Mouse (Mus musculus) ovary, postnatal 10 days (tissue): Measurements from ENCODE around the gene Cacna2d4.
"Not testable (repeated sequence)": the region's sequence is repeated elsewhere in the genome, so short reads cannot be mapped to it uniquely, and the experiment has no call there.

Source experiments
- DNase-seq: peaks from one replicate; pipeline ENCODE4 v3.0.0; 2022; ENCODE audit warnings: low spot score

Gene Cacna2d4

DNA sequence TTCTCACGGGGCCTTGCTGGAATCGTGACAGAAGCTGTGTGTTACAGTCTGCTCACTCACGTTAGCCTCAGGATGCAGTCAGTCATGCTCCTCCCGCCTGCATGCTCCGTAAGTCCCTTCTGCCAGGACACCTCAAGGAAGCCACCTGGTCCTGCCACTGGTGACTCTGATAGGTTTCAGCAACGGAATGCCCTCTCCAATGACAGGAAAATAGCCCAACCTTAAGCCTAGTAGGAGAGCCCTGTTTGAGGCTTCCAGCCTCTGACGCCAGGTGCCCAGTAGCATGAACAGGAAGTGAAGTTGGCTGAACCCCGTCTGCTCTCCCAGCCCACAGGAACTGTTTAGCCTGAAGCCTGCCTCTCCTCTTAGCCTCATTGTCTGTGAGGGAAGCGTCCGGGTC lies 109.9 kb downstream of the Cacna2d4 start:
- DNase-seq, result no peak

DNA sequence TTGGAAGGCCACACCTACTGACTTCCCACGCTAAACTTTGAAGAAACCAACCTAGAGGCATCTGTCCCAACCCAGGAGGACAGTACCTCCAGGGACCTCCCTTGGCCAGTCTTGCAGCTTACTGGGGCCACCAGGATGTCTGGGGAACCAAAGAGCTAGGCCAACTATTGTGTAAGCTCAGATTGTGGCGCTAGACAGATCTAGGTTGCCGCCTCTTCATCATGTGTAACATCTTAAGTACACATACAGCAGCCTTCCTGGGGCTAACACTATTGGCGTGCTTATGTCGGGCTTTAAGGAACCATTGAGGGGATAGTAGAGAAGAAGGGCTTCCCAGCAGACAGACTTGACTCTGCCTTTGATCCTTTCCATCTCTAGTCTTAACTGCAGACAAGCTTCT lies 111.5 kb downstream of the Cacna2d4 start:
- no peak for DNase-seq

- peak; percentile 65 for DNase-seq
These were observed 111.9 kb downstream of the Cacna2d4 start for GRCm38 (mm10) chr6:119348234-119348633.

DNA sequence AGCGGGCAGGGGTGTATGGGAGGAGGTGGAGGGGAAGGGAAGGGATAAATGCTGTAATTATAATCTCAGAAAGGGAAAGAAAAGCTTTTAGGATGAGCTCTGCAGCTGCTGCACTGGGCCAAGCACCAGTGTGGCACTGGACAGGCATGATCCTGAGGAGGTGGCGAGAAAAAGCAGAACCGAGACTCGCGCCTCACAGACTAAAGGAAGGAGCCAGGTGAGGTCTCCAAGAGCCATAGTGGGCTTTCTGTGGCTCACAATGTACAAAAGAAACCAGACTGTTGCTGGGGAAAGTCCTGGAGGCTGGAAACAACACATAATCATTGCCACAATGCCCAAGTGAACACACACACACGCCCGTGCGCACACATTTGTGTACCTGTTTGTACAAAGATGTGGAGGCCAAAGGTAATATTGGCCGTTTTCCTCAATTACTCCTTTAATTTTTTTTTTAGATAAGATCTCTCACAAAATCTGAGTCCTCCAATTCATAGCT lies 114.4 kb downstream of the Cacna2d4 start:
- DNase-seq, result no peak

GRCm38 (mm10) chr6:119351656-119352055 lies 115.3 kb downstream of the Cacna2d4 start:
- DNase-seq, result no peak

- DNase-seq, result no peak
These were observed 116.2 kb downstream of the Cacna2d4 start for GRCm38 (mm10) chr6:119352501-119352900.

- no peak for DNase-seq
These were observed 121.8 kb downstream of the Cacna2d4 start for GRCm38 (mm10) chr6:119358020-119358571.

DNA sequence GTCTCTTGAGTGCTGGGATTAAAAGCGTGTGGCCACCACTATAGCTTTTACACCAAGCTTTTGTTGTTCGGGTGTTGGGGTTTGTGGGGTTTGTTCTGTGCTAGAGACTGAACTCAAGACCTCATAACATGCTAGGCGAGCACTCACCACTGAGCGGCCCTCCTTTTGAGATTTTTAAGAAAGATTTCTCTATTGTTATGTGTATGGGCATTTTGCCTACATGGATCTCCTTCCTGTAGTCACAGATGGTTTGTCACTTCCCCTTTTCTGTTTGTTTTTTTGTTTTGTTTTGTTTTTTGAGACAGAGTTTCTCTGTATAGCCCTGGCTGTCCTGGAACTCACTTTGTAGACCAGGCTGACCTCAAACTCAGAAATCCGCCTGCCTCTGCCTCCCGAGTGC lies 123.9 kb downstream of the Cacna2d4 start:
- not testable (repeated sequence) for DNase-seq

GRCm38 (mm10) chr6:119360925-119361702 lies 124.8 kb downstream of the Cacna2d4 start:
- DNase-seq, result no peak

GRCm38 (mm10) chr6:119363593-119363992 lies 127.3 kb downstream of the Cacna2d4 start:
- no peak for DNase-seq

- DNase-seq, result not testable (repeated sequence)
These were observed 130.5 kb downstream of the Cacna2d4 start for GRCm38 (mm10) chr6:119366800-119367199.

GRCm38 (mm10) chr6:119367382-119367781 lies 131.1 kb downstream of the Cacna2d4 start:
- DNase-seq, result no peak

DNA sequence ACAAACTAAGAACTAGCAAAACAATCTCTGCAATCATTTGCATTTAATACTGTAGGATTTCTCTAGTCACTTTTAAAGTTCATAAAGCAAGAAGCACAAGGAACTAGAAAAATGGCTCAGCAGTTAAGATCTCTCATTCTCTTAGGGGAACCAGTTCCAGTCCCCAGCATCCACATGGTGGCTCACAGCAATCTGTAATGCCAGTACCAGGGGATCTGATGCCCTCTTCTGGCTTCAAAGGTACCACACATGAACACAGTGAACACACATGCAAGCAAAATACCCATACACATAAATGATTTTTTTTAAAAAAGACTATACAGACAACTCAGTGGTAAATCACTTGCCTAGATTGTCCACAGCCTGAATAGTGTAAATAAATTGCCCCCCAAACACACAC lies 135.3 kb downstream of the Cacna2d4 start:
- no peak for DNase-seq

DNA sequence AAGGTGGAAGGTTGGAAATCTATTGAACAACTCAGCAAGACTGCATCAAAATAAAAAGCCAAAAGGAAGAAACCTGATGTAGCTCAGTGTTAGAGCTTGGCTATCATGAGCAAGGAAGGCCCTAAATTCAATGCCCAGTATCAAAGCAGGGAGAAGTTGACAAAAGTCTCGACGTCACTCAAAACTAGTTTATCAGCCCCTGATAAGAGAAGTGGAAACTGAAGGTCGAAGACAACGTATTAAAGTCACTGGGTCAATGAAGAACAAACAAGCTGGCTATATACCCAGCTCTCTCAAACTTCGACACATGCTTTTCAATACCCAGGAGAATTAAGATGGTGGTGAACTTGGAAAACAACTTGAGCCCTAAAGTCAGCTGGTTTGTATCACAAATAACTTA lies 135.9 kb downstream of the Cacna2d4 start:
- DNase-seq, result no peak

DNA sequence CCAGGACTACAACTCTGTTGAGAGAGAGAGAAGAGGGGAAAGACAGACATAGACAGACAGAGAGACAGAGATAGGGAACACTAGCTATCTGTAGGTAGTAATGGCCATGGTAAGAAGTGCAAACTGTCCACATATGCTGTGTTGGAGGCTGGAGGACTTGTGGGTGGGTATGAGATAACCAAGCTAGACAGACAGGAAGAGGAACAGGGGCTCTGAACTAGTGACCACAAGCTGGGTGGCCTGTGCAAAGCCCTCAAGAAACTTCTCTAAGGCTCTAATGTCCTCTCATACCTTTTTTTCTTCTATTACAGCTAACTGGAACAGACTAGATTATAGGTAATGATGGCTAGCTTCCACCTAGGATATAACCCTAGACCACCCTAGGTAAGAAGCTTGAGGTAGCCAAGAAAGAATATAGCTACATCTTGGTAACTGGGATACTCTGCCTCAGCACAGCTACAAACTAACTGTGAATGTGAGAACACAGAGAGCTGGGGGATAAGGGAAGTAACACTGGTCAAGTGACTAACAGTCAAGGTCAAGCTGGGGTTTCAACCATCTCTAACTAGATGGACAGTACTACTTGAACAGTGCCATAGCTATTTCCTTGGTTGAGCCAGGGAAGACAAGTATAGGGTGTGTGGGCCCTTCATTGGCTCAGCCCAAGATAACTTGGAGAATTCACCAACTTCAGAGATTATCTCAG lies 136.8 kb downstream of the Cacna2d4 start:
- DNase-seq, result no peak

GRCm38 (mm10) chr6:119375035-119375434 lies 138.7 kb downstream of the Cacna2d4 start:
- DNase-seq, result no peak

GRCm38 (mm10) chr6:119377613-119378012 lies 141.3 kb downstream of the Cacna2d4 start:
- no peak for DNase-seq

GRCm38 (mm10) chr6:119378631-119379030 lies 142.3 kb downstream of the Cacna2d4 start:
- no peak for DNase-seq

- DNase-seq, result no peak
These were observed 149.3 kb downstream of the Cacna2d4 start for GRCm38 (mm10) chr6:119385668-119386067.

DNA sequence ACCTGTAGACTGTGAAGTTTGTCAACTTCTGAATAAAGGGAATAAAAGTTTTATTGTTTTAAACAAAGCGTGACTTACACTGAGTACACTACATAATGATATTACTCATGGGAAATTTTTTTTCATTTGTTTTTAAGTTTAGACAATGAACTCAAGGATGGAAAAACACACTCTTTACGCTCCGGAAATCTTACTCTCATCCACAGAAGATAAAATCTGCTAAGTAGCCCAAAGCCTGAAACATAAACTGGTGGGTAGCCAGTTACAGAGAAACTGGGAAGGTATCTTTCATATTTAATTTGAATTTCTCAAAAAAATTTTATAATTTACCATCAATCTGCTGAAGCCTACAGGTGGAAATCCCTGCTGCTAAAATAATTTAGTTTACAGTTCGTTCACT lies 150.1 kb downstream of the Cacna2d4 start:
- no peak for DNase-seq

DNA sequence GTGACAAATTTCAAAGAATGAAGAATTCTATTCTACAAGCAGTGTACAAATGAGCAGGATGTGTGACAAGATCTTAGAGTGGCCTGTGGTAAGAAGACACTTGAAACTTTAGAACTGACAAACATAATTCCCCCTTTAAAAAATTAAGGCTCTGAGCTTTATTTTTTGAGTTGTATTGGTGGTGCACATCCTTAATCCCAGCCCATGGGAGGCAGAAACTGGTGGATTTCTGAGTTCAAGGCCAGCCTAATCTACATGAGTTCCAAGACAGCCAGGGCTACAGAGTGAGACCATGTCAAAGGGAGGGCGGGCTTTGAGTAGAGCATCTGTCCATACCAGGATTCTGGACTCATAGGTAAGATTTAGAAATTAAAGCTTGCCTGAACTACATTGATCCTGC lies 150.5 kb downstream of the Cacna2d4 start:
- DNase-seq, result no peak

DNA sequence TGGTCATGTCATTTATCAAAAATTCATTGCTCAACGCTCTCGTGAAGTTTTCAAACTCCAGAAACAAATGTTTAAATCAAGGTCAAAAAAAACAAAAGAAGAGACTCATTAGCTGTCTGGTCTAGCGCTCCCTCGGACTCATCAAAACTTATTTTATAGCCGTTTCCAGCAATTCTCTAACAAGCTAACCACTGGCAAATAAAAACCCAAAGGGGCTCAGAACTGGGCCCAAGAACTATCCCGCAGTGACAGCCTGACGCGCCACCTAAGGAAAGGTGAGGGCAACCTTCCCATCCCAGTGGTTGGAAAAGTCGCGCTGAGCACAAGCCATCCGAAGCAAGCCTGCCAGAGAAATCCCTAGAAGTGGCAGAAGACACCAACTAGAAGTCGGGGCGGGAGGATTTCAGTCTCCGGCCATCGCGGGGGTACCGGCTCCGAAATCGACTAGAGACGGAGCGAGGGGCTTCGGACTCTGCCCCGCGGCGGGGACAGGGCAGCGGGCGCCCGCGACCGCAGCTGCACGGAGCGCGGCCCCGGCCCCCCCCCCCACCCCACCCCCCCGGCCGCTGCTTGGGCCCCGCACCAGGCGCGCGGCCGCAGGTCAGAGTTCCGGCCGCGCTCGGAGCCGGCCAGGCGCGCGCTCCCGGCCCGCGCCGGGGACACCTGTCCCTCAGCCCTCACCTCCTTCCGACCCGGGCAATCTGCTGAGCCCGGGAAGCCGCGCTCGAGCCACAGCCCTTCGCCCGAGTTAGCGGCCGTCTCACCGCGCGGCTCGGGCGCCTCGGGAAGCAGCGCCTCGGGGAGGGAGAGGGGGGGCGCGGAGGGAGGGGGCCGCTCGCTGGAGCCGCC lies 151.7 kb downstream of the Cacna2d4 start:
- peak; percentile 15 for DNase-seq
